Mouse (Mus musculus) liver, embryonic 16.5 days (tissue): ENCODE measurements around the gene Akt2. TPM values are rescaled to one million over a fixed set of nuclear protein-coding genes. Genes with fewer than 3 reads are reported as not detected.

Source experiments
- ATAC-seq: fragments of 200-750 bp; cut with Nextera tagmentation; 2 replicates; pipeline ENCODE4 v1.8.0; 2017; ENCODE audit warnings: low read depth, mild to moderate bottlenecking, moderate number of reproducible peaks, moderate library complexity
- H3K27ac ChIP-seq: fragments of 300-500 bp; sonication (generic); 2 replicates; pipeline ENCODE4 v1.5.1; 2014; ENCODE audit warnings: mild to moderate bottlenecking, low read length
- H3K27me3 ChIP-seq: fragments of 300-500 bp; sonication (generic); 2 replicates; pipeline ENCODE4 v1.6.1; 2014; ENCODE audit warnings: low read depth, low read length, mixed read lengths; ENCODE audit not compliant: control insufficient read depth, insufficient read depth
- H3K36me3 ChIP-seq: fragments of 300-500 bp; sonication (generic); 2 replicates; pipeline ENCODE4 v1.6.1; 2014; ENCODE audit warnings: mild to moderate bottlenecking; ENCODE audit not compliant: control insufficient read depth, insufficient read depth
- H3K4me1 ChIP-seq: fragments of 300-500 bp; sonication (generic); 2 replicates; pipeline ENCODE4 v1.6.1; 2014; ENCODE audit warnings: low read depth, low read length, mixed read lengths; ENCODE audit not compliant: control insufficient read depth
- H3K4me2 ChIP-seq: fragments of 300-500 bp; sonication (generic); 2 replicates; pipeline ENCODE4 v1.6.1; 2014; ENCODE audit warnings: low read depth, low read length, mixed read lengths
- H3K4me3 ChIP-seq: fragments of 300-500 bp; sonication (generic); 2 replicates; pipeline ENCODE4 v1.5.1; 2014; ENCODE audit warnings: low read depth, mild to moderate bottlenecking, low read length
- H3K9ac ChIP-seq: fragments of 300-500 bp; sonication (generic); 2 replicates; pipeline ENCODE4 v1.6.1; 2014; ENCODE audit warnings: low read depth, low read length
- H3K9me3 ChIP-seq: fragments of 300-500 bp; sonication (generic); replicated peaks from 2 replicates; pipeline ENCODE4 v1.6.1; 2016; ENCODE audit warnings: low read length; ENCODE audit not compliant: control insufficient read depth
- WGBS: fragments of 180-500 bp; shearing (Covaris S2); extraction: QIAGEN DNeasy Blood & Tissue Kit; methylation state at CpG from one replicate; pipeline ENCODE4 v1.1.7; 2014; ENCODE audit not compliant: insufficient replicate concordance; 5-methylcytosine and 5-hydroxymethylcytosine counted together
- polyA plus RNA-seq: library from polyadenylated mRNA; unstranded; fragments of >200 nt; fragmentation: Nextera tagmentation; extraction: Ambion mirVana; gene quantifications from 2 replicates; pipeline ENCODE4 v1.2.1, GENCODE M21; 2015

Akt2 gene
- polyA plus RNA-seq, 1 experiment from 2014 or later = 26.3 TPM

- H3K9me3 ChIP-seq = no peaks in the 10 kb centered on the region
- under 1% methylated on average over 41 of the region's 41 CpGs for WGBS
- no peaks in the 10 kb centered on the region for H3K27me3 ChIP-seq
- peak within 1 kb of the TSS; percentile 87 for H3K9ac ChIP-seq
- H3K4me2 ChIP-seq = peak within 1 kb of the TSS; percentile 94
- H3K4me1 ChIP-seq = peaks cover 13% of the 10 kb centered on the region
- peak within 1 kb of the TSS; percentile 71 for H3K27ac ChIP-seq
- peak within 1 kb of the TSS; percentile 91 for H3K4me3 ChIP-seq
- peak; percentile 99 for ATAC-seq
- peaks cover 3% of the 10 kb centered on the region; the same call in 1 of the 2 replicates for H3K36me3 ChIP-seq
These were observed 38.3 kb upstream of the Akt2 start, which contains the start of the genes Pld3 and 2310022A10Rik for GRCm38 (mm10) chr7:27552931-27553513. TSS of gene Pld3 (minus strand) at chr7:27553218. TSS of gene 2310022A10Rik (plus strand) at chr7:27553233.

GRCm38 (mm10) chr7:27560291-27560887 is 31.0 kb upstream of the Akt2 start:
- no peaks in the 10 kb centered on the region for H3K9me3 ChIP-seq
- no peak overlapping the region for H3K4me2 ChIP-seq
- peaks cover 5% of the 10 kb centered on the region for H3K4me1 ChIP-seq
- H3K27ac ChIP-seq = no peak overlapping the region
- H3K27me3 ChIP-seq = no peaks in the 10 kb centered on the region
- H3K4me3 ChIP-seq = no peak overlapping the region
- H3K9ac ChIP-seq = no peak overlapping the region
- H3K36me3 ChIP-seq = peaks cover 18% of the 10 kb centered on the region
- 44% methylated on average over 8 of the region's 8 CpGs for WGBS
- ATAC-seq = 0 out of 2 replicates have a peak, but pooled peaks have one; percentile 27

GRCm38 (mm10) chr7:27560978-27561377 is 30.4 kb upstream of the Akt2 start:
- Histone ChIP-seq H3K27ac (no peak overlapping the region), H3K4me2 (no peak overlapping the region), H3K4me3 (no peak overlapping the region), H3K4me1 (peaks cover 5% of the 10 kb centered on the region), H3K36me3 (peaks cover 20% of the 10 kb centered on the region), H3K27me3 (no peaks in the 10 kb centered on the region), H3K9me3 (no peaks in the 10 kb centered on the region), H3K9ac (no peak overlapping the region)
- 78% methylated on average over 1 of the region's 1 CpGs for WGBS
- ATAC-seq = no peak

- H3K4me2 ChIP-seq = no peak overlapping the region
- H3K4me1 ChIP-seq = no peaks in the 10 kb centered on the region
- no peaks in the 10 kb centered on the region for H3K9me3 ChIP-seq
- WGBS = 85% methylated on average over 5 of the region's 5 CpGs
- peaks cover 22% of the 10 kb centered on the region for H3K36me3 ChIP-seq
- H3K4me3 ChIP-seq = no peak overlapping the region
- H3K9ac ChIP-seq = no peak overlapping the region
- no peaks in the 10 kb centered on the region for H3K27me3 ChIP-seq
- no peak overlapping the region for H3K27ac ChIP-seq
- ATAC-seq = no peak
These were observed 21.6 kb upstream of the Akt2 start for GRCm38 (mm10) chr7:27569580-27570224.

GRCm38 (mm10) chr7:27572133-27572532 is 19.2 kb upstream of the Akt2 start:
- 76% methylated on average over 4 of the region's 4 CpGs for WGBS
- no peak for ATAC-seq
- Histone ChIP-seq H3K4me3 (no peak overlapping the region), H3K4me2 (no peak overlapping the region), H3K27me3 (no peaks in the 10 kb centered on the region), H3K9me3 (no peaks in the 10 kb centered on the region), H3K36me3 (peaks cover 19% of the 10 kb centered on the region), H3K27ac (no peak overlapping the region), H3K4me1 (no peaks in the 10 kb centered on the region), H3K9ac (no peak overlapping the region)

GRCm38 (mm10) chr7:27574124-27574880 is 17.1 kb upstream of the Akt2 start:
- Histone ChIP-seq H3K27ac (no peak overlapping the region), H3K27me3 (no peaks in the 10 kb centered on the region), H3K4me2 (no peak overlapping the region), H3K4me3 (no peak overlapping the region), H3K36me3 (peaks cover 20% of the 10 kb centered on the region), H3K9ac (no peak overlapping the region), H3K9me3 (no peaks in the 10 kb centered on the region), H3K4me1 (no peaks in the 10 kb centered on the region)
- no peak for ATAC-seq
- WGBS = 81% methylated on average over 14 of the region's 14 CpGs

GRCm38 (mm10) chr7:27576914-27577313 is 14.4 kb upstream of the Akt2 start:
- no peak overlapping the region for H3K27ac ChIP-seq
- H3K9ac ChIP-seq = no peak overlapping the region
- H3K9me3 ChIP-seq = no peaks in the 10 kb centered on the region
- peak; percentile 24; the same call in 1 of the 2 replicates for ATAC-seq
- WGBS = 53% methylated on average over 6 of the region's 6 CpGs
- H3K27me3 ChIP-seq = no peaks in the 10 kb centered on the region
- H3K4me2 ChIP-seq = no peak overlapping the region
- peaks cover 19% of the 10 kb centered on the region for H3K36me3 ChIP-seq
- no peaks in the 10 kb centered on the region for H3K4me1 ChIP-seq
- no peak overlapping the region for H3K4me3 ChIP-seq

- peaks cover 19% of the 10 kb centered on the region for H3K36me3 ChIP-seq
- no peak overlapping the region for H3K27ac ChIP-seq
- H3K9ac ChIP-seq = no peak overlapping the region
- no peaks in the 10 kb centered on the region for H3K4me1 ChIP-seq
- 80% methylated on average over 6 of the region's 6 CpGs for whole genome bisulfite sequencing
- no peak overlapping the region for H3K4me3 ChIP-seq
- ATAC-seq = no peak
- H3K27me3 ChIP-seq = no peaks in the 10 kb centered on the region
- H3K9me3 ChIP-seq = no peaks in the 10 kb centered on the region
- H3K4me2 ChIP-seq = no peak overlapping the region
These were observed 13.8 kb upstream of the Akt2 start for GRCm38 (mm10) chr7:27577589-27577988.
